Mouse (Mus musculus) thymus, postnatal 14 days (tissue): ENCODE data around the gene Tecta.

Source experiments
- DNase-seq: peaks from one replicate; pipeline ENCODE4 v3.0.0; 2021

Gene Tecta

GRCm38 (mm10) chr9:42399829-42400228 lies at the start of gene Tecta:
Gene Tecta, minus strand, starts transcription at chr9:42399929.
- DNase-seq = no peak

GRCm38 (mm10) chr9:42449043-42449442 lies 49.3 kb upstream of the Tecta start:
- DNase-seq = no peak

DNA sequence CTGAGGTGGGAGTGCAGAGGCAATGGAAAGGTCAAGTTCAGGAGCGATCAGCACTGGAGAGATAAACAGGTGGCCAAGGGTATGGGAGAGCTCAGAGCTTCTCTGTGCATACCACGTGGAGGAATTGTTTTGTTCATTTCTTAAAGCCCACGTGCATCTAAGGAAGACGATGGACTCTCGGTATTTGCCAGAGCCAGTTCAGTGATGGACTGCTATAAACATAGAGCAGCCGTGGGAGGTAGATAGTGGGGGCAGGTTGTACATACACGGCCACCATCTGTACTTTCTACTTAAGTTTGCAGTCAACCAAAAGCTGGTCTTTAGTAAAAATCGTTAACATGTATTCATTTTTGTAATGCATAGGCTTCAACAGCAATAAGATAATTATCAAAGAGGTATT lies 42.4 kb upstream of the Tecta start:
- DNase-seq = no peak

DNA sequence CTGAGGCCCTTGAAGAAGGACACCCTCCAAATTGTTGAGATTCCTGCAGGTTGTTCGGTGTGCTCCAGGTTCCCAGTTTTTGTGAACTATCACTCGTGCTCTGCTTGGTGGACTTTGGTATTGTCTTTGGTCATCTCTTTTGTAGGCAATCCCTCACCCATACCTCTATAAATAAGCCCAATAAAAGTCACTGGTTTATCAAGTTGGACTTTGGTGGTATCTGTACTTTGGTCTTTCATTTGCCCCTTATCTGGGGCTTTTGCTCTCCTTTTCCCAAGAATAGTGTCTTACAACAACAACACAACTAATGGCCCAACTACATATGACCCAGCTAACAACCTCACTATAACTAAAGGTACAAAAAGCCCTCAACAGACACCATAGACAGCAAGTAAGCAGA lies 41.5 kb upstream of the Tecta start:
- no peak for DNase-seq

GRCm38 (mm10) chr9:42439446-42439845 lies 39.7 kb upstream of the Tecta start:
- no peak for DNase-seq

DNA sequence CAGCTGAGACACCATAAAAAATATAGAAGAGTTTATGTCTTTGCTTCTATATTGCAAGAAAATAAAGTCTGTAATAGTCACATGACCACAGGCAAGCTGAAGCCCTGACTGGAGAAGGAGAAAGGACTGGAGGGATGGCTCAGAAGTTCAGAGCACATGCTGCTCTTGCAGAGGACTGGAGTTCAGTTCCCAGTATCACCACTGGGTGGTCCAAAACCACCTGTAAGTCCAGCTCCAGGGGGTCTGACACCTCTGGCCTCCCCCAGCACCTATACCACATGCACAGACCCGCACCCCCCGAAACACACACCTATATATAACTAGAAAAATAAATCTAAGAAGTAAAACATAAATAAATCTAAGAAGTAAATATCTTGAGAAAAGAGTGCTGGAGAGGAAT lies 32.4 kb upstream of the Tecta start:
- peak; percentile 49 for DNase-seq

- no peak for DNase-seq
These were observed 31.9 kb upstream of the Tecta start for GRCm38 (mm10) chr9:42431606-42432005.

GRCm38 (mm10) chr9:42428060-42428924 lies 28.6 kb upstream of the Tecta start:
- DNase-seq = peak; percentile 74

GRCm38 (mm10) chr9:42426661-42427358 lies 27.1 kb upstream of the Tecta start:
- no peak for DNase-seq

DNA sequence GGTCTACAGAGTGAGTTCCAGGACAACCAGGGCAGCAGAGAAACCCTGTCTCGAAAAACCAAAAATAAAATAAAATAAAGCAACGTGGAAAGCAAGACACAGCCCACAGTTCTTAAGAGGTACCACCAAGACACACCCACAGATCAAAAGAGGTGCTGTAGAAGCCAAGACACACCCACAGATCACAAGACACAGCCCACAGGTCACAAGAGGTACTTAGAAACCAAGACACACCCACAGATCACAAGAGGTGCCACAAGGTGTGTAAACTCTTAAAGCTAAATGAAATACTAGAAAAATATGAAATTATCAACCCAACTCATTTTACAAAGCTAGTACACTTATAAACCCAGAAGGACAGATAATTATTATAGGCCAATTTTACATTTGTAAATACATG lies 23.9 kb upstream of the Tecta start:
- DNase-seq = no peak

DNA sequence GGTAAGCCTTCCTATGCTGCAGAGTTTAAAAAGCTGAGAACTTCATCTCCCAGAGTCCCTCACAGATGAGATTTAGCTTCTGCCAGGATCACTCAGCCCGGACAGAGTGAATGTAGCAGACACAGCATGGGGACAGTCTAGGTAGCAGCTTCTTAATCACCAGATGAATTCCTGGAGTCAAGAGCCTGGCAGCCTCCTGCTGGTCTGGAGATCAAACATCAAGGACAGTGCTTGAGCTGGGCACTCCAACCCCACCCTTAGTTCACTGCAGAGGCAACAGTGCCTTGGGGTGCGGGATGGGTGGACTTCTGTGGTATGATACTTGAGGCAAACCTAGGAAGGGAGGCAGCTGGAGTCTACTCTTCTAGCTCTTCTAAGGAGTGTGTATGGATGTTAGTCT lies 20.0 kb upstream of the Tecta start:
- DNase-seq = no peak

DNA sequence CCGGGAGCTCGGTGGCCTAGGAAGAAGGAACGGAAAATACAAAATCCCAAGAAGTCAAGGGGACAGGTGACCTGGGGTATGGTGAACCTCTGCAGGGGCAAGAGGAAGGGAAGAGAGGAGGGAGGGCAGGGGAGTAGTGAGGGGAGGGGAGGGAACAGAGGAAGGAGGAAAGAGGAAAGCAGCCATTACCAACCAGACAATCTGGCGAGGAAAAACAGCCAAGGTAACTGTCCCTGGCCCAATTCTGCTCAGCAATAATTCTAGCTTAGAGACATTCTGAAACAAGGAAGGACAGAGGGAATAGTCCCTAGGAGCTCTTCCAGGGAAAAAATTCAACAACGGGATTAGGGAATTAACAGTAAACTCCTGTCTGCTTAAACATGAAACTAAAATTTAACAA lies 19.1 kb upstream of the Tecta start:
- DNase-seq = no peak

DNA sequence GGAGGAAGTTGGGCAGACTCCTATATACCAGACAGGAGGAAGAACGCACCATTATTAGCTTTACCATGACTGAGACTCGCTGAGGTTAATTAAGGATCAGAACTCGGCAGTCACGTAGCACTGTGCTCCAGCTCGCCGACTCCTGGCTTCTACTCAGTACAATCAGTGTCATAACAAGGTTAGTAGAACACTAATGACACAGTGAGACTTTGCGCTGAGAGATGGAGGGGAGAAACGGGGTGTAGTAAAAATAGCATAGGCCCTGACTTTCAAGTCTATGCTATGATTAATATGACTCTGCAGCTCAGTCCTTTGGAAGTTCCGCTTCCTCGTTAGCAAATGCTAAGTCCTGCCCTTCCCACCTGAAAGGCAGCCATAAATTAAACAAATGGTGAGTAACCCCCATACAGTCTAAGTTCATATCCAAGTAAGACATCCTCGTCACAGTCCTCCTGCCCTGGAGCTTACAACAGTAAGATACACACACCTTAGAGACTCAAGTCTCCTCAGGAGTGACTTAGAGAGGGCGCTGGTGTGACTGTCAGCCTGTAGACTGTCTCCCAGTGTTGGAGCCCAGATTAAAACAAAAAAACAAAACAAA lies 17.7 kb upstream of the Tecta start:
- no peak for DNase-seq

DNA sequence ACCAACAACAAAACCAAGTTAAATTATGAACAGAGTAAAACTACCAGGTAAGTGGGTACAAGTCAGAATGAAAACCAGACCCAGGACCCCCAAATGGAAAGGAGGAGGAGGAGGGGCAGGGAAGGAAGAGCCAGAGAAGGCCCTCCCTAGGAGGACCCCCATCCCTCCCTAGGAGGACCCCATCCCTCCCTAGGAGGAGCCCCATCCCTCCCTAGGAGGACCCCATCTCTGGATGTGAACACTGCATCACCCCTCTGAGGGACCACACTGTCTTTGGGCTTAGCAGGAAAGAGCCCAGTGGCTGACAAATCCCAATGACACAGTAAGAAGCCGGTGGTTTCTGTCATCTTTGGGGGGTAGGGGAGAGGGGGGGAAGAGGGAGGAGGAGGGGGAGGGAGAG lies 15.5 kb upstream of the Tecta start:
- DNase-seq = no peak

- no peak for DNase-seq
These were observed 13.6 kb upstream of the Tecta start for GRCm38 (mm10) chr9:42413345-42413744.

GRCm38 (mm10) chr9:42411296-42411695 lies 11.6 kb upstream of the Tecta start:
- DNase-seq = no peak

GRCm38 (mm10) chr9:42405736-42406135 lies 6.0 kb upstream of the Tecta start:
- no peak for DNase-seq

DNA sequence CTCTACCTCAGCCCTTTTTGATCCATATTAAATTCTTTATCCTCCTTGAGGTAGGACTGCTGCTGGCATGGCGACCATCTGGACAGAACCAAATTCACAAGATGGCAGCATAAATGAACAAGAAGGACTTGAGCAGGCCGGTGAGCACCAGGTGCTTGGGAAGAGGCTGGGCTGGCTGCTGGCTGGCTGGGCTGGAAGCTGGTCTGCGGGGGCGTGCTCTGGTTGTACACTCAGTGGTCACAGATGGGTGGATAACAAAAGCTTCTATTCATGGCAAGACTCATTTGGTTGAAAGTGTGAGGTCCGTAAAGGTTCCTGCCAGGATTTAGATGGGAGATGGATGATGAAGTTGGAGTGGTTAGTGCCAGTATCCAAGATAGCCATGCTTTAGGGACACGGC lies 1.8 kb upstream of the Tecta start:
- DNase-seq = no peak

DNA sequence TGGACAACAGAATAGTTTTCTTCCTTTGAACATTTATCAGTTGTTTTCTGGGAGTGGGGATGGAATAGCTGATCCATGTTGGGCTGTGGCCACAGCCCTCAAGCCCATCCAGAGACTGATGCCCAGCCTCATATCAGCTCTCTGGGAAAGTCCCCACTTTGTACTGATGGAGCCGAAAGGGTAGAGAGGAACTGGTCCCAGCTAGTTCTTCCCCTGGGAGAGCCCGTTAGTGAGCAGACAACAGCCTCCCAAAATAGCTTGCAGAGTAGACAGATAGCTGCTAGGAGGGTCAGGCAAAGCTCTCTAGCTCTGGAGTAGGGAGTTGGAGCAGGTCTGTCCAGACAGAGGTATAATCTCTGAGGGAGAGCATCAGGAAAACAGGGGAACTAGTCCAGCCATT lies 3.6 kb downstream of the Tecta start:
- no peak for DNase-seq

DNA sequence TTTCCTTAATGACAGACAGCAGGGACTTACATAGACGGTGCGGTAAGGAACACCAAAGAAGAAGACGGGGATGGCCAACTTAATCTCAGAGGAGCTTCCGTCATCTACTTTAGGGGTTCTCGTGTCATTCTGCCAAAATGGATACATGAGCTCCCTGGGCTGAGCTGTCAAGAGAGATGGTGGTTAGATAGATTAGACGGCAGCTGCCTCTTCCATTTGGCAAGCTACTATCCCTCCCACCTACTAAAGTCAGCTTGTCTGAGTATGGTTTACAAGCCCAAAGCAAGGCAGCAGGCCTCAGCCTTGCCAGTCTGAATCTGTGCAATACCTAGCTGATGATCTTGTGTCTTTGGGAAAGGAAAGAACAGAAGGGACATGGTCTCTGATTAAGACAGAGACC lies 4.8 kb downstream of the Tecta start:
- no peak for DNase-seq

GRCm38 (mm10) chr9:42394321-42394720 lies 5.4 kb downstream of the Tecta start:
- DNase-seq = no peak

DNA sequence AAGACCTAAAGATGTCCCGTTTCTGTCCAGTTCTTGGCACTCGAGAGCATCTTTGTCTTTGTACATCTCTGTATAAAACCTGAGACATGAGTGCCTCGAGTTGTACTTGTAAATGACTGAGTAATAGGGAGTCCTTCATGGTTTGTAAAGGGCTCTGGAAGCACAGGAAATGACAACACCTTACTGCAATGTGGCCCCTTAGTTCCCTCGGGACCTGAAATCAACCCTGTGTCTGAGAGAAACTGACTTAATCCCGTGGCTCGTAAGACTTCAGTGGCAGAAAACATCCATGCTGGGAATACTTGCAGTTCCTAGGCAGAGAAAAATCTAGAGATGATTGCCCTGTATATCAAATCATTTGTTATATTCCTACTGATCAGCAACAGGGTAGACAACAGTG lies 6.8 kb downstream of the Tecta start:
- no peak for DNase-seq

GRCm38 (mm10) chr9:42388490-42388889 lies 11.2 kb downstream of the Tecta start:
- peak; percentile 20 for DNase-seq

GRCm38 (mm10) chr9:42387038-42387437 lies 12.7 kb downstream of the Tecta start:
- DNase-seq = no peak
